Mouse (Mus musculus) liver, adult (tissue): ENCODE data around the gene Csrnp3.

Experiments
- GATA4 ChIP-seq: IDR thresholded peaks from 2 replicates; pipeline ENCODE4 v1.6.1; 2014; ENCODE audit warnings: mild to moderate bottlenecking, low read length; ENCODE audit not compliant: insufficient replicate concordance

Csrnp3 gene

GRCm38 (mm10) chr2:66018711-66019110 is 173.1 kb downstream of the Csrnp3 start:
- TF ChIP-seq GATA4, result no peak

- TF ChIP-seq GATA4, result no peak
Observed at GRCm38 (mm10) chr2:66019235-66019634, 173.7 kb downstream of the Csrnp3 start.

- TF ChIP-seq GATA4, result no peak
Observed at GRCm38 (mm10) chr2:66023419-66023818, 177.9 kb downstream of the Csrnp3 start.

- no peak for TF ChIP-seq GATA4
Observed at GRCm38 (mm10) chr2:66024837-66025236, 179.3 kb downstream of the Csrnp3 start.

GRCm38 (mm10) chr2:66028812-66029211 is 183.2 kb downstream of the Csrnp3 start:
- TF ChIP-seq GATA4, result no peak

GRCm38 (mm10) chr2:66034907-66035679 is 189.5 kb downstream of the Csrnp3 start:
- no peak for TF ChIP-seq GATA4

GRCm38 (mm10) chr2:66040611-66041010 is 195.0 kb downstream of the Csrnp3 start:
- no peak for TF ChIP-seq GATA4

- TF ChIP-seq GATA4, result no peak
Observed at GRCm38 (mm10) chr2:66041203-66041916, 195.8 kb downstream of the Csrnp3 start.

- no peak for TF ChIP-seq GATA4
Observed at GRCm38 (mm10) chr2:66041917-66042419, 196.4 kb downstream of the Csrnp3 start.

- no peak for TF ChIP-seq GATA4
Observed at GRCm38 (mm10) chr2:66043441-66044404, 198.2 kb downstream of the Csrnp3 start.

GRCm38 (mm10) chr2:66044405-66045089 is 199.0 kb downstream of the Csrnp3 start:
- no peak for TF ChIP-seq GATA4

GRCm38 (mm10) chr2:66063291-66063690 is 217.7 kb downstream of the Csrnp3 start:
- no peak for TF ChIP-seq GATA4

GRCm38 (mm10) chr2:66069454-66069853 is 223.9 kb downstream of the Csrnp3 start:
- no peak for TF ChIP-seq GATA4

GRCm38 (mm10) chr2:66080731-66081130 is 235.2 kb downstream of the Csrnp3 start:
- TF ChIP-seq GATA4, result no peak
